Mouse (Mus musculus) CH12.LX (cell line): Measurements from ENCODE around the gene Mis18a. TPM values are rescaled to one million over a fixed set of nuclear protein-coding genes. Genes with fewer than 3 reads are reported as not detected.

Experiments
- DNase-seq: peaks from one replicate; pipeline ENCODE4 v3.0.0-alpha.2; 2013; ENCODE audit errors: extremely low read depth
- H3K27ac ChIP-seq: 2 replicates; pipeline ENCODE4 v1.5.1; 2012; ENCODE audit warnings: low read depth, mild to moderate bottlenecking, control low read depth, moderate library complexity; ENCODE audit not compliant: insufficient read depth
- H3K27me3 ChIP-seq: replicated peaks from 2 replicates; pipeline ENCODE3; 2012; ENCODE audit warnings: inconsistent platforms
- H3K36me3 ChIP-seq, 2 experiments: replicated peaks in 1 of 2; 2 replicates each; pipeline versions ENCODE3 to v1.6.1; 2012; ENCODE audit warnings: inconsistent platforms in 1 of 2, low read length in 1 of 2, mild to moderate bottlenecking in 1 of 2, mixed read lengths in 1 of 2, moderate library complexity in 1 of 2; ENCODE audit not compliant: control insufficient read depth in 1 of 2, insufficient read depth in 1 of 2
- H3K4me1 ChIP-seq, 2 experiments: 2 replicates each; pipeline ENCODE4 v1.6.1; 2012; ENCODE audit warnings: inconsistent platforms in 1 of 2, moderate library complexity in 1 of 2; ENCODE audit not compliant: insufficient read depth in 2 of 2, control insufficient read depth in 1 of 2
- H3K4me2 ChIP-seq: 2 replicates; pipeline ENCODE4 v1.6.1; 2012; ENCODE audit warnings: low read depth, mild to moderate bottlenecking, control low read depth; ENCODE audit not compliant: poor library complexity, insufficient read depth, severe bottlenecking
- H3K4me3 ChIP-seq, 3 experiments: fragments of 150-350 bp in 1 of 3; sonication (generic) in 1 of 3; replicated peaks in 1 of 3; 2 replicates each; pipeline versions ENCODE3 to v1.5.1; 2011 to 2012; ENCODE audit warnings: low read depth in 2 of 3, low read length in 2 of 3, mild to moderate bottlenecking in 2 of 3, moderate library complexity in 2 of 3, control low read depth in 1 of 3, improper control_type of control experiment in 1 of 3, inconsistent platforms in 1 of 3, mixed read lengths in 1 of 3; ENCODE audit not compliant: poor library complexity in 1 of 3
- H3K79me2 ChIP-seq: replicated peaks from 2 replicates; pipeline ENCODE4 v1.6.1; 2012; ENCODE audit warnings: mild to moderate bottlenecking, moderate library complexity; ENCODE audit not compliant: control insufficient read depth, poor library complexity, insufficient read depth, severe bottlenecking; ENCODE audit errors: extremely low read depth
- H3K9ac ChIP-seq: 2 replicates; pipeline ENCODE4 v1.6.1; 2012; ENCODE audit warnings: low read depth, mild to moderate bottlenecking, control low read depth, moderate library complexity; ENCODE audit not compliant: insufficient read depth
- H3K9me3 ChIP-seq: replicated peaks from 2 replicates; pipeline ENCODE3; 2012; ENCODE audit warnings: low read length, inconsistent platforms, mixed read lengths
- BHLHE40 ChIP-seq: IDR thresholded peaks from 2 replicates; pipeline ENCODE4 v1.6.1; 2011; ENCODE audit warnings: mild to moderate bottlenecking, low read depth, low read length, improper control_type of control experiment
- CHD1 ChIP-seq: IDR thresholded peaks from 2 replicates; pipeline ENCODE4 v1.6.1; 2012; ENCODE audit warnings: low read depth, low read length, improper control_type of control experiment, inconsistent platforms
- E2F4 ChIP-seq: IDR thresholded peaks from 2 replicates; pipeline ENCODE4 v1.6.1; 2011; ENCODE audit warnings: low read depth, low read length, improper control_type of control experiment; ENCODE audit not compliant: insufficient replicate concordance
- ELF1 ChIP-seq: IDR thresholded peaks from 2 replicates; pipeline ENCODE4 v1.6.1; 2014; ENCODE audit warnings: low read depth, mild to moderate bottlenecking, inconsistent platforms, low read length, improper control_type of control experiment
- ETS1 ChIP-seq: conservative IDR thresholded peaks from 2 replicates; pipeline ENCODE4 v1.6.1; 2012; ENCODE audit warnings: low read depth, mild to moderate bottlenecking, inconsistent platforms, low read length, improper control_type of control experiment, moderate library complexity
- JUN ChIP-seq: IDR thresholded peaks from 2 replicates; pipeline ENCODE4 v1.6.1; 2011; ENCODE audit warnings: low read depth, mild to moderate bottlenecking, low read length, improper control_type of control experiment, moderate library complexity; ENCODE audit not compliant: insufficient read depth
- MAFK ChIP-seq: IDR thresholded peaks from 2 replicates; pipeline ENCODE4 v1.6.1; 2011; ENCODE audit warnings: low read length, improper control_type of control experiment; ENCODE audit not compliant: insufficient replicate concordance
- MXI1 ChIP-seq: IDR thresholded peaks from 2 replicates; pipeline ENCODE4 v1.6.1; 2011; ENCODE audit warnings: mild to moderate bottlenecking, low read depth, low read length, improper control_type of control experiment
- NELFE ChIP-seq: IDR thresholded peaks from 2 replicates; pipeline ENCODE4 v1.6.1; 2011; ENCODE audit warnings: low read depth, low read length, improper control_type of control experiment
- NRF1 ChIP-seq: IDR thresholded peaks from 2 replicates; pipeline ENCODE4 v1.6.1; 2014; ENCODE audit warnings: low read depth, mild to moderate bottlenecking, inconsistent platforms, low read length, improper control_type of control experiment, moderate library complexity
- POLR2A ChIP-seq: IDR thresholded peaks from 2 replicates; pipeline ENCODE4 v1.6.1; 2011; ENCODE audit warnings: low read depth, mild to moderate bottlenecking, improper control_type of control experiment, low read length
- POLR2AphosphoS2 ChIP-seq: IDR thresholded peaks from 2 replicates; pipeline ENCODE4 v1.6.1; 2011; ENCODE audit warnings: low read depth, low read length, improper control_type of control experiment
- SMC3 ChIP-seq: IDR thresholded peaks from 2 replicates; pipeline ENCODE4 v1.6.1; 2011; ENCODE audit warnings: low read depth, low read length, improper control_type of control experiment
- TBP ChIP-seq: conservative IDR thresholded peaks from 2 replicates; pipeline ENCODE4 v1.6.1; 2011; ENCODE audit warnings: low read depth, low read length, improper control_type of control experiment
- TCF12 ChIP-seq: IDR thresholded peaks from 2 replicates; pipeline ENCODE4 v1.6.1; 2014; ENCODE audit warnings: low read depth, mild to moderate bottlenecking, inconsistent platforms, low read length, improper control_type of control experiment
- ZC3H11A ChIP-seq: IDR thresholded peaks from 2 replicates; pipeline ENCODE4 v1.6.1; 2012; ENCODE audit warnings: low read depth, mild to moderate bottlenecking, inconsistent platforms, low read length, improper control_type of control experiment
- ZMIZ1 ChIP-seq: IDR thresholded peaks from 2 replicates; pipeline ENCODE4 v1.6.1; 2012; ENCODE audit warnings: low read depth, mild to moderate bottlenecking, inconsistent platforms, low read length, improper control_type of control experiment
- ZNF384 ChIP-seq: IDR thresholded peaks from 2 replicates; pipeline ENCODE4 v1.6.1; 2012; ENCODE audit warnings: low read depth, low read length, improper control_type of control experiment, inconsistent platforms
- dilution Hi-C: fragments of 300-500 bp; cut with MboI; formaldehyde crosslinking; loops from 2 replicates; pipeline ENCODE4 v1.14.3; 2020; ENCODE audit warnings: low sequenced_read_pairs; ENCODE audit not compliant: extremely low pct_unique_long_range_greater_than_20kb, extremely low pct_ligation_motif_present
- in situ Hi-C: fragments of 300-500 bp; cut with MboI; formaldehyde crosslinking; loops from 3 replicates; pipeline ENCODE4 v1.14.3; 2019; ENCODE audit warnings: low sequenced_read_pairs, low pct_ligation_motif_present, low pct_unique_long_range_greater_than_20kb, mixed read lengths
- polyA plus RNA-seq: library from polyadenylated mRNA; unstranded; fragments of >175 nt; gene quantifications from 2 replicates; pipeline ENCODE4 v1.2.1, GENCODE M21; 2012; ENCODE audit warnings: low read depth; ENCODE audit not compliant: insufficient read length
- total RNA-seq, 2 experiments: library from RNA; depleted of rRNA; stranded (reverse); fragments of 300-350 nt in 1 of 2; fragments of >200 nt in 1 of 2; gene quantifications; 2 replicates each; pipeline ENCODE4 v1.2.3; 2012 to 2014

Mis18a gene
- total and polyA plus RNA-seq, 3 experiments: 40.5 to 113 (median 49.0) TPM

GRCm38 (mm10) chr16:90765195-90765877 lies 38.1 kb upstream of the Mis18a start:
- dilution Hi-C loops: no loop called here
- no peaks in the 10 kb centered on the region for H3K4me1 ChIP-seq
- H3K9ac ChIP-seq: no peak overlapping the region
- no peaks in the 10 kb centered on the region for H3K79me2 ChIP-seq
- no peak for DNase-seq
- TF ChIP-seq MXI1 (no peak), MAFK (no peak), POLR2A (no peak), ETS1 (no peak), TBP (no peak), E2F4 (no peak), JUN (no peak), NELFE (no peak), CHD1 (no peak), NRF1 (no peak), POLR2AphosphoS2 (no peak), BHLHE40 (no peak), SMC3 (no peak), ELF1 (no peak)
- H3K27ac ChIP-seq: no peak overlapping the region
- in situ Hi-C loops: no loop called here
- no peaks in the 10 kb centered on the region for H3K27me3 ChIP-seq
- no peak overlapping the region for H3K4me3 ChIP-seq
- peaks cover 88 to 98% of the 10 kb centered on the region in 2 experiments for H3K36me3 ChIP-seq
- H3K9me3 ChIP-seq: no peaks in the 10 kb centered on the region
- no peak overlapping the region for H3K4me2 ChIP-seq

- H3K4me1 ChIP-seq: no peaks in the 10 kb centered on the region
- DNase-seq: no peak
- no peak overlapping the region for H3K4me2 ChIP-seq
- no peak overlapping the region for H3K9ac ChIP-seq
- dilution Hi-C loops (no loop called here), in situ Hi-C loops (no loop called here)
- TF ChIP-seq POLR2AphosphoS2: no peak
- no peak for TF ChIP-seq POLR2A
- TF ChIP-seq ETS1: no peak
- no peak for TF ChIP-seq NELFE
- TF ChIP-seq TBP: no peak
- no peak for TF ChIP-seq NRF1
- TF ChIP-seq MAFK: no peak
- TF ChIP-seq ZC3H11A: no peak
- TF ChIP-seq TCF12: no peak
- no peak for TF ChIP-seq ZMIZ1
- no peak for TF ChIP-seq ZNF384
- TF ChIP-seq CHD1: no peak
- H3K4me3 ChIP-seq: no peak overlapping the region
- H3K9me3 ChIP-seq: no peaks in the 10 kb centered on the region
- peaks cover 81 to 96% of the 10 kb centered on the region in 2 experiments for H3K36me3 ChIP-seq
- no peaks in the 10 kb centered on the region for H3K27me3 ChIP-seq
- no peaks in the 10 kb centered on the region for H3K79me2 ChIP-seq
- H3K27ac ChIP-seq: no peak overlapping the region
Observed at GRCm38 (mm10) chr16:90760515-90760914, 33.3 kb upstream of the Mis18a start.
